Mouse (Mus musculus) ES-E14 (cell line): ENCODE results near the gene Haus5. TPM values are rescaled to one million over a fixed set of nuclear protein-coding genes. Genes with fewer than 3 reads are reported as not detected.

ENCODE experiments used
- DNase-seq: peaks from one replicate; pipeline ENCODE4 v3.0.0-alpha.2; 2013; ENCODE audit warnings: low read depth, low spot score
- H3K27ac ChIP-seq: 2 replicates; pipeline ENCODE4 v1.5.1; 2012; ENCODE audit warnings: low read depth, mild to moderate bottlenecking, low read length, moderate library complexity, mixed read lengths; ENCODE audit not compliant: poor library complexity, insufficient read depth, severe bottlenecking
- H3K36me3 ChIP-seq: 2 replicates; pipeline ENCODE4 v1.6.1; 2012; ENCODE audit warnings: mild to moderate bottlenecking, low read length, moderate library complexity, mixed read lengths; ENCODE audit not compliant: control insufficient read depth, poor library complexity, insufficient read depth, severe bottlenecking
- H3K4me1 ChIP-seq, 2 experiments: fragments of 150-350 bp in 1 of 2; sonication (generic) in 1 of 2; 2 replicates each; pipeline ENCODE4 v1.6.1; 2012; ENCODE audit warnings: low read length in 2 of 2, mild to moderate bottlenecking in 1 of 2, mixed read lengths in 1 of 2; ENCODE audit not compliant: control insufficient read depth in 2 of 2, insufficient read depth in 2 of 2, poor library complexity in 1 of 2
- H3K4me3 ChIP-seq, 2 experiments: fragments of 150-350 bp in 1 of 2; sonication (generic) in 1 of 2; 2 replicates each; pipeline ENCODE4 v1.5.1; 2012; ENCODE audit warnings: low read length in 2 of 2, low read depth in 1 of 2, mild to moderate bottlenecking in 1 of 2, mixed read lengths in 1 of 2; ENCODE audit not compliant: insufficient read depth in 1 of 2, poor library complexity in 1 of 2, severe bottlenecking in 1 of 2
- H3K9ac ChIP-seq: 2 replicates; pipeline ENCODE4 v1.6.1; 2012; ENCODE audit warnings: low read depth, mild to moderate bottlenecking, low read length, mixed read lengths; ENCODE audit not compliant: poor library complexity, insufficient read depth, severe bottlenecking
- H3K9me3 ChIP-seq: fragments of 150-350 bp; sonication (generic); 2 replicates; pipeline ENCODE4 v1.6.1; 2012; ENCODE audit warnings: low read depth, mild to moderate bottlenecking, low read length; ENCODE audit not compliant: control insufficient read depth, insufficient read depth
- CHD2 ChIP-seq: IDR thresholded peaks from 2 replicates; pipeline ENCODE4 v1.6.1; 2014; ENCODE audit warnings: mild to moderate bottlenecking, low read depth, low read length, inconsistent platforms
- HCFC1 ChIP-seq: IDR thresholded peaks from 2 replicates; pipeline ENCODE4 v1.6.1; 2012; ENCODE audit warnings: low read length, inconsistent platforms, borderline replicate concordance; ENCODE audit not compliant: insufficient read depth
- MAFK ChIP-seq: IDR thresholded peaks from 2 replicates; pipeline ENCODE4 v1.6.1; 2014; ENCODE audit warnings: mild to moderate bottlenecking, low read depth, low read length, inconsistent platforms; ENCODE audit not compliant: insufficient read depth
- ZC3H11A ChIP-seq: IDR thresholded peaks from 2 replicates; pipeline ENCODE4 v1.6.1; 2012; ENCODE audit warnings: low read depth, mild to moderate bottlenecking, inconsistent platforms, low read length, borderline replicate concordance
- ZNF384 ChIP-seq: IDR thresholded peaks from 2 replicates; pipeline ENCODE4 v1.6.1; 2012; ENCODE audit warnings: low read depth, low read length, inconsistent platforms
- in situ Hi-C, 2 experiments: fragments of 600-800 bp; cut with MboI; formaldehyde crosslinking; loops; one replicate each; pipeline ENCODE4 v1.15.1; 2025; ENCODE audit warnings: low sequenced_read_pairs in 2 of 2, inconsistent platforms in 1 of 2; ENCODE audit not compliant: unreplicated experiment in 2 of 2
- total RNA-seq: library from RNA; depleted of rRNA; stranded (reverse); fragments of 300-350 nt; gene quantifications from 2 replicates; pipeline ENCODE4 v1.2.3, GENCODE M21; 2012

The Haus5 gene
- total RNA-seq, 1 experiment: 25.1 TPM

DNA sequence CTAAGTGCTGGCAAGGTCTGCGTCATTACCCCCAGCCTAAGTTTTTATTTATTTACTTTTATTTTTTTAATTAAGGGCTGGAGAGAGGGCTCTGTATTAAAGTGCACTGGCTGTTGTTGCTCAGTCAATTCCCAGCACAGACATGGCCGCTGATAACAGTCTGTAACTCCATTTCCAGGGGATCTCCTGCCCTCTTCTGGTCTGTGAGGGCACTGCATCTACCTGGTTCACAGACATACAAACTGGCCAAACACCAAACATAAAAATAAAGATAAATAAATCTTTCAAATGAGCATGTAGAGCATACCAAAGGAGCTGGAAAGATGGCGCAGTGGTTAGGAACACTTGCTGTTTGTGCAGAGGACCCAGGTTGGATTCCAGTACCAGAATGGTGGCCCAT lies 45.6 kb downstream of the Haus5 start:
- Histone ChIP-seq H3K4me3 (no peak overlapping the region), H3K27ac (no peak overlapping the region), H3K36me3 (peaks cover 38% of the 10 kb centered on the region), H3K9ac (no peak overlapping the region), H3K4me1 (peaks cover 0 to 12% of the 10 kb centered on the region in 2 experiments; a peak in 2 of 4 replicates), H3K9me3 (no peaks in the 10 kb centered on the region)
- no peak for DNase-seq
- in situ Hi-C loops: no loop called here
- TF ChIP-seq ZC3H11A (peak; percentile 4; the same call in 1 of the 2 replicates), CHD2 (no peak)

DNA sequence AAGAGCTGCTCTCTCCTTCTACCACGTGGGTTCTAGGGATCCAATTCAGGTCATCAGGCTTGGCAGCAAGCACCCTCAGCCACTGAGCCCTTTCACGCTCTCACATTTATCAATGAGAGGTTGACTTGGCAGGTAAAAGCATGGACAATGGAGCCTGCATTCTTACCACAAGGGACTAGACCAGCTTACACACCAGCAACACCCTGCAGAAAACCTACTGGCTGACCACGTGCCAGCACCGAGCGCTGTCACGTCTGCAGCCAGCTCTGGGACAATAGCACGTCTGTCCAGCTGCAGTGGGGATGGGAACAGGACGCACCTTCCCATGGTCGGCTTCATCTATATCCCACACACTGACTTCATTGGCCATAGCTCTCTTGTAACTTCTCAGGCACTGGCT lies 46.1 kb downstream of the Haus5 start:
- no peak for DNase-seq
- peaks cover 36% of the 10 kb centered on the region for H3K36me3 ChIP-seq
- no peak for TF ChIP-seq MAFK
- TF ChIP-seq HCFC1: no peak
- no peak for TF ChIP-seq ZNF384
- no peak for TF ChIP-seq ZC3H11A
- no peak for TF ChIP-seq CHD2
- H3K4me1 ChIP-seq: peaks cover 0 to 12% of the 10 kb centered on the region in 2 experiments; a peak in 2 of 4 replicates
- no peaks in the 10 kb centered on the region for H3K9me3 ChIP-seq
- H3K27ac ChIP-seq: no peak overlapping the region
- no peak overlapping the region for H3K4me3 ChIP-seq
- no peak overlapping the region for H3K9ac ChIP-seq
- in situ Hi-C loops: no loop called here

DNA sequence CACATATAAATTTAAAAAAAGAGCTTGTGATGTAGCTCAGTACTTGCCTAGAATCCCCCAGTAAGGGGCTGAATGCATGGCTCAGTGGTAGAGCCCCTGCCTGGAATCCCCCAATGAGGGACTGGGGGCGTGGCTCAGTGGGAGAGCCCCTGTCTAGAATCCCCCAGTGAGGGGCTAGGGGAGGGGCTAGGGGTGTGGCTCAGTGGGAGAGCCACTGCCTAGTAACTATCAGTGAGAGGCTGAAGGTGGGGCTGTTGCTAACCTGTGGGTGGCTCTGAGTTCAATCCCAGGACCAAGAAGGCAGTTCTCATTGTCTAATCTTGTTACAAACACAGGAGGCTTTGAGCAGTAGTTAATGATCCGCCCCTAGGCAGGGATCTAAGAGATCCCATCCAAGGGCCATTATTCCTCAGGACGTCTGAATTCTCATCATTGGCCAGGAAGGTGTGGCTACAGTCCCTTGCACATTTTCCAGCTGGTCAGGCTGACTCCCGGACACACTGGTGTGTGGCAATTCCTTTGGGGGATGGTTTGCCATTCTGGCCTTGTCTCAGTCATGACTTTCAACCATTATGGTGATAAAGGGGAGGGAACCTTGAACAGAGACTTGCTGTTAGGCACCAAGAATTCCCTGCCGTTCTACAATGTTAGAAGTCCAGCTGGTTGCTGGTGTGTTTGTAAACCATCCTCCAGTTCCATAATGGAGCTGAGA lies 49.6 kb downstream of the Haus5 start:
- Histone ChIP-seq H3K4me1 (peaks cover 0 to 3% of the 10 kb centered on the region in 2 experiments; a peak in 1 of 4 replicates), H3K27ac (no peak overlapping the region; the same call in 1 of the 2 replicates), H3K4me3 (no peak overlapping the region), H3K36me3 (peaks cover 23% of the 10 kb centered on the region), H3K9ac (no peak overlapping the region), H3K9me3 (no peaks in the 10 kb centered on the region)
- TF ChIP-seq ZNF384: no peak
- TF ChIP-seq CHD2: 0 out of 2 replicates have a peak, but pooled peaks have one; percentile 10
- no peak for TF ChIP-seq MAFK
- DNase-seq: no peak
- in situ Hi-C loops: no loop called here

DNA sequence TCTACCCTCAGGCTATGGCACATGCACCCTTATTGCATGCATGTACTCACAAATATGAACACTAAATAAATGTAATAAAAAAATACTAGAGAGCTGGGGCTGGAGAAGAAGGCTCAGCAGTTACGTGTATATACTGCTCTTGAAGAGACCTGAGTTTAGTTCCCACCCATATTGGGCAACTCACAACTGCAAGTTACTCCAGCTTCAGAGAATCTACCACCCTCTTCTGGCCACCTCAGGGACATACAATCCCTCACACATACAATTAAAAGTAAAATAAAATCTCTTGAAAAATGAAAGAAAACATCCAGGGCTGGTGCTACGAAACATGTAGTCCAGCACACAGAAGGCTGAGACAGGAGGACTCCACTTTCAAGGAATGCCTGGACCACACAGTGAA lies 50.3 kb downstream of the Haus5 start:
- in situ Hi-C loops: no loop called here
- no peak overlapping the region for H3K9ac ChIP-seq
- no peak overlapping the region for H3K4me3 ChIP-seq
- H3K9me3 ChIP-seq: no peaks in the 10 kb centered on the region
- H3K4me1 ChIP-seq: peaks cover 0 to 7% of the 10 kb centered on the region in 2 experiments; a peak in 1 of 4 replicates
- DNase-seq: no peak
- no peak overlapping the region for H3K27ac ChIP-seq
- TF ChIP-seq ZNF384: no peak
- TF ChIP-seq HCFC1: no peak
- no peak for TF ChIP-seq ZC3H11A
- TF ChIP-seq CHD2: no peak
- TF ChIP-seq MAFK: no peak
- H3K36me3 ChIP-seq: peaks cover 23% of the 10 kb centered on the region
